Mouse (Mus musculus) hindbrain, postnatal 0 days (tissue): Measurements from ENCODE around the gene Cdh26. TPM values are rescaled to one million over a fixed set of nuclear protein-coding genes. Genes with fewer than 3 reads are reported as not detected.
A peak's percentile ranks its signal among the peaks of the same experiment; 100 is the strongest.

Experiments
- ATAC-seq: fragments of 200-750 bp; cut with Nextera tagmentation; 2 replicates; pipeline ENCODE4 v1.8.0; 2017; ENCODE audit warnings: mild to moderate bottlenecking, moderate TSS enrichment, moderate library complexity
- DNase-seq: peaks from one replicate; pipeline ENCODE4 v3.0.0-alpha.2; 2015; ENCODE audit warnings: low spot score
- H3K27ac ChIP-seq: fragments of 300-500 bp; sonication (generic); 2 replicates; pipeline ENCODE4 v1.5.1; 2014; ENCODE audit warnings: mild to moderate bottlenecking
- H3K27me3 ChIP-seq: fragments of 300-500 bp; sonication (generic); 2 replicates; pipeline ENCODE4 v1.6.1; 2014; ENCODE audit warnings: low read length, mixed read lengths; ENCODE audit not compliant: insufficient read depth
- H3K36me3 ChIP-seq: fragments of 300-500 bp; sonication (generic); 2 replicates; pipeline ENCODE4 v1.6.1; 2014; ENCODE audit warnings: low read length, mixed read lengths; ENCODE audit not compliant: insufficient read depth
- H3K4me1 ChIP-seq: fragments of 300-500 bp; sonication (generic); 2 replicates; pipeline ENCODE4 v1.6.1; 2014; ENCODE audit warnings: antibody characterized with exemption, low read length, mixed read lengths; ENCODE audit not compliant: insufficient read depth
- H3K4me2 ChIP-seq: fragments of 300-500 bp; sonication (generic); 2 replicates; pipeline ENCODE4 v1.6.1; 2014; ENCODE audit warnings: low read depth, mild to moderate bottlenecking, low read length, moderate library complexity, mixed read lengths
- H3K4me3 ChIP-seq: fragments of 300-500 bp; sonication (generic); 2 replicates; pipeline ENCODE4 v1.5.1; 2014; ENCODE audit warnings: low read length
- H3K9ac ChIP-seq: fragments of 300-500 bp; sonication (generic); replicated peaks from 2 replicates; pipeline ENCODE4 v1.6.1; 2014; ENCODE audit warnings: mild to moderate bottlenecking, low read length, moderate library complexity, mixed read lengths
- H3K9me3 ChIP-seq: fragments of 300-500 bp; sonication (generic); 2 replicates; pipeline ENCODE4 v1.6.1; 2016; ENCODE audit warnings: low read length, mixed read lengths
- CTCF ChIP-seq: IDR thresholded peaks from 2 replicates; pipeline ENCODE4 v1.5.1; 2016; ENCODE audit warnings: antibody characterized with exemption, control low read depth, low read depth
- WGBS: fragments of 180-500 bp; shearing (Covaris S2); extraction: QIAGEN DNeasy Blood & Tissue Kit; methylation state at CpG from one replicate; pipeline ENCODE4 v1.1.7; 2014; 5-methylcytosine and 5-hydroxymethylcytosine counted together
- polyA plus RNA-seq: library from polyadenylated mRNA; unstranded; fragments of >200 nt; fragmentation: Nextera tagmentation; extraction: Ambion mirVana; gene quantifications from 2 replicates; pipeline ENCODE4 v1.2.1, GENCODE M21; 2015
- total RNA-seq: library from RNA; depleted of rRNA; stranded (reverse); fragments of >200 nt; gene quantifications from 2 replicates; pipeline ENCODE4 v1.2.3, GENCODE M21; 2014

Gene Cdh26
- total and polyA plus RNA-seq, 2 experiments from 2014 or later: 0.38 to 0.42 TPM

DNA sequence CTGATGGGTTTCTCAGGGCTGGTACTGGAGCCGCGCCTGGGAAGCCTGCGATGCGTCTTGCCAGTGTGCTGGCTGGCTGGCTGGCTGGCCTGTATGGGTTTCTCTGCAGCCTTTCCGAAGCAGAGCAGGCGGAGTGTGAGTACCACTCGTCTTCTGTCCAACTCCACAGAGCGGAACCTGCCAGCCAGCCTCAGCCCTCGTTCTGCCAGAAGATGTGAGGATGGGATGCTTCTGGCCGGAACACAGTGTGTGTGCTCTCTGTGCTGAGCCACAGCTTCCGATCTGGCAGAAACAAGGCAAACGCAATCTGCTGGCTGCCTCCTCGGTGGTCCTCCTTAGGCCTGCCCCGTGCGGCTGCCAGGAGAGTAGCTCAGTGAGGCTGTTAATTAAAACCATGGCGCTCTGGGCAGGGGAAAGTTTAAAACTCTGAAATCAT is 83.3 kb downstream of the Cdh26 start:
- TF ChIP-seq CTCF: peak; percentile 31
- Histone ChIP-seq H3K27me3 (no peaks in the 10 kb centered on the region), H3K9me3 (no peaks in the 10 kb centered on the region), H3K27ac (peak overlapping the region; percentile 67; the same call in 1 of the 2 replicates), H3K4me3 (no peak overlapping the region), H3K36me3 (no peaks in the 10 kb centered on the region), H3K9ac (no peak overlapping the region), H3K4me2 (no peak overlapping the region), H3K4me1 (peaks cover 4% of the 10 kb centered on the region; the same call in 1 of the 2 replicates)
- 20% methylated on average over 16 of the region's 16 CpGs for WGBS
- DNase-seq (peak; percentile 81), ATAC-seq (peak; percentile 86)

DNA sequence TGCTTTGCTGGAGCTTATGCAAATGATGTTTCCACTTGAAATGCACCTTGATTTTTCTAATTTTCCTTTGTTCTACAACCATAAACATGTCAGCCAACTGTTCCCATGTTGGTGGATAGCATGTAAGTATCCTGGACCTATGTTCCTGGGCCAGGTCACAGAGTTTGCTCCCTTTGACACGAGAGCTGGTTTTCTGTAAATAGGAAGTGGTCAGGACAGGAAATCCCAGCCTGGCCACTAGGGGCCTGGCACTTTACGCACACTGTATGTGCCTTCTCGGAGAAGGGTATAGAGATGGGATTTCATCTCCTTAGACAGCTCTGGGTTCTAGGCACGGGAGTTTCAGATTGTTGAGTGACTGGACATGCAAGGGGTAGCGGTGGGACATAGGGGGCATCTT is 86.1 kb downstream of the Cdh26 start:
- 82% methylated on average over 5 of the region's 5 CpGs for WGBS
- H3K4me2 ChIP-seq: no peak overlapping the region
- TF ChIP-seq CTCF: peak; percentile 40
- H3K27ac ChIP-seq: no peak overlapping the region
- H3K4me1 ChIP-seq: peaks cover 4% of the 10 kb centered on the region; the same call in 1 of the 2 replicates
- no peaks in the 10 kb centered on the region for H3K9me3 ChIP-seq
- no peaks in the 10 kb centered on the region for H3K36me3 ChIP-seq
- no peak for DNase-seq
- H3K9ac ChIP-seq: no peak overlapping the region
- no peak overlapping the region for H3K4me3 ChIP-seq
- ATAC-seq: no peak
- H3K27me3 ChIP-seq: no peaks in the 10 kb centered on the region

DNA sequence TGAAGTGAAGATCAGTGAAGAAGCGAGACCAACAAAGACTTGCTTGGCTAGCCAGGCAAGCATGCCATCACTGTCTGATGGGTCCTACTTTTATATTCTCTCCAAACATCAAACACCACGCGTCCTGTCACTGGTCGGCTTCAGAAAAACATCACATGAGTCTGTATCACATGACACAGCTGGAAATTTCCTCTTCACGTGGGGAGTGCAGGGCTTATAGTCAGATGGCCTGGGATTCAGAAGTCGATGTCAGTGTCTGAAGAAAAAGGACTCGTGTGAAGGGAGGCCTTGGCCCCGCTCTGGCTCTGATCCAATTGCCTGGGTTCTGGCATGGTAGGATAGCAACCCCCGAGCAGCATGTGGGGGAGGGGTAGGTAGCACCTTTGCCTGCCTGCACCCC is 86.6 kb downstream of the Cdh26 start:
- Histone ChIP-seq H3K27ac (no peak overlapping the region), H3K4me2 (no peak overlapping the region), H3K9me3 (no peaks in the 10 kb centered on the region), H3K4me3 (no peak overlapping the region), H3K36me3 (no peaks in the 10 kb centered on the region), H3K9ac (no peak overlapping the region), H3K27me3 (no peaks in the 10 kb centered on the region), H3K4me1 (peaks cover 4% of the 10 kb centered on the region; the same call in 1 of the 2 replicates)
- ATAC-seq (no peak), DNase-seq (no peak)
- no peak for TF ChIP-seq CTCF
- 65% methylated on average over 9 of the region's 9 CpGs for WGBS

DNA sequence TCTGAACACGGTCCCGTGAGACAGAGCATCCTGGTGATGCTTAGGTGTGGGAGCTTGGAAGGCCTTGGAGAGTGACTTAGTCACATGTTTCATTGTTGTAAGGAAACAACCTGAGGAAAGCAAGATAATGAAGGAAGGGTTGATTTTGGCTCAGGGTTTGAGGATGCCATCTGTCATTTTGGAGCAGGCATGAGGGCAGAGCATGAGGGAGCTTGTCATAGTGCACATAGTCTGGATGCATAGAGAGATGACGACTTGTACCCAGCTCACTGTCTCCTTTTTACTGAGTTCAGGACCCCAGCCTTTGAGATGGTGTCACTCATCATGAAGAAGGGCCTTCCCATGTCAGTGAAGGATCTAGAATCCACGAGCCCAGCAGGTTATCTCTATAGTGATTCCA is 89.0 kb downstream of the Cdh26 start:
- no peak for TF ChIP-seq CTCF
- H3K4me1 ChIP-seq: 0 out of 2 replicates have a peak, but pooled peaks cover 4% of the 10 kb centered on the region
- no peak overlapping the region for H3K4me3 ChIP-seq
- DNase-seq (no peak), ATAC-seq (no peak)
- 83% methylated on average over 4 of the region's 4 CpGs for WGBS
- no peaks in the 10 kb centered on the region for H3K9me3 ChIP-seq
- no peaks in the 10 kb centered on the region for H3K27me3 ChIP-seq
- no peak overlapping the region for H3K27ac ChIP-seq
- no peak overlapping the region for H3K4me2 ChIP-seq
- H3K36me3 ChIP-seq: no peaks in the 10 kb centered on the region
- H3K9ac ChIP-seq: no peak overlapping the region

DNA sequence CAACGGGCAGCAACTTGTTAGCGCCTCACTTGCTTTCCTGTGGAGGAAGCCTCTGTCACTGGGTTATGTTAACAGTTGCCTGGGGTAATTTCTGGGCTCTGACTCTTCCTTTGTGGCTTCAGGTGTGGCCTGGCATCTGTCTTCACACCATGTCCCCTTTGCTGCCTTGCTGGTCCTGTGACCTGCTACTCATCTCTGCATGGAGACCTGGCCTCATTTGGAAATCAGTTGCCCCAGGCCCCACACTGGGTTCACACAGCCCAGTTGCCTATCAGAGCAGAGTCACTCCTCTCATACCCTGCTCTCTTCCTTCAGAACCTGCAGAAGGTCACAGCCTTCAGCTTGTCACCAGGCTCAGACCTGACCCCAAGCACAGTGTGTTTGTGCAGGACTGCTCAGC is 89.9 kb downstream of the Cdh26 start:
- H3K27ac ChIP-seq: no peak overlapping the region
- H3K27me3 ChIP-seq: no peaks in the 10 kb centered on the region
- DNase-seq (no peak), ATAC-seq (no peak)
- H3K9ac ChIP-seq: no peak overlapping the region
- 0 out of 2 replicates have a peak, but pooled peaks cover 4% of the 10 kb centered on the region for H3K4me1 ChIP-seq
- no peak for TF ChIP-seq CTCF
- H3K9me3 ChIP-seq: no peaks in the 10 kb centered on the region
- H3K36me3 ChIP-seq: no peaks in the 10 kb centered on the region
- H3K4me2 ChIP-seq: no peak overlapping the region
- H3K4me3 ChIP-seq: no peak overlapping the region
- WGBS: 47% methylated on average over 2 of the region's 2 CpGs

DNA sequence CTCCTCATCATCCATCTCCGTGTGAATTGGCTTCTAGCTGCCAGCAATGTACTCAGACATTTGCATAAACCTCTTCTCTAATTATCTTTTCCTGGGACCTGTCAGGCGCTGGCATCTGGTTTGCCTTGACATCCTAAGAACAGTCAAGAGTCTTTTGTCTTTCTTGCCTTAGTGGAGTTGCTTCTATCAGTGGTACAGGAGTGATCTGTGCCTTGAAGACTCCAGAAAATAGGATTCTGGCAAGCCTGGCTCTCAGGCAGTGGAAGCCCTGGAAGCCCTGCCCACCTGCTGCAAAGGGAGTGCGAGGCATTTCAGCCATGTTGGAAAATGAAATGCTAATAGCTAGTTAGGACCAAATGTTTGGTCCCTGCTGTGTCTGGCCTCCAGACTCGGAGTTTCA is 92.0 kb downstream of the Cdh26 start:
- TF ChIP-seq CTCF: no peak
- no peaks in the 10 kb centered on the region for H3K36me3 ChIP-seq
- 0 out of 2 replicates have a peak, but pooled peaks cover 10% of the 10 kb centered on the region for H3K4me1 ChIP-seq
- H3K4me3 ChIP-seq: no peak overlapping the region
- DNase-seq (peak; percentile 33), ATAC-seq (0 out of 2 replicates have a peak, but pooled peaks have one; percentile 28)
- no peak overlapping the region for H3K4me2 ChIP-seq
- H3K9ac ChIP-seq: no peak overlapping the region
- WGBS: 25% methylated on average over 4 of the region's 4 CpGs
- H3K27ac ChIP-seq: no peak overlapping the region
- no peaks in the 10 kb centered on the region for H3K27me3 ChIP-seq
- H3K9me3 ChIP-seq: no peaks in the 10 kb centered on the region

DNA sequence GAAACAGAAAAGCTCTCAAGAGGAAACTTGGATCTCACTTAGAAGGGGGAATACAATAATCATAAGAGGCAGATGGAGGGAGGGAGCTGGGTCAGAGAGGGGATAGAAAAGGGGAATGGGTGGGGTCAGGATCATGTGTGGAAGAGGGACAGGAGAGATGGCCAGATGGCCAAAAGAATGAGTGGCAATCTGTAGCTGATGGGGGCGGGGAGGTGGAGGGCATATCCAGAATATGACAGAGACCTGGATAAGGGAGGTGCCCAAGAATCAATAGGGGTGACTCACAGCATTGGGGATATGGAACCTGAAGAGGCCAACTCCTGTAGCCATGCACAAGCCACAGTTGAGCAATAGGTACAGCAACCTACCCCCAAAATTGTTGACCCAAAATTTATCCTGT is 92.5 kb downstream of the Cdh26 start:
- no peak overlapping the region for H3K9ac ChIP-seq
- ATAC-seq (peak; percentile 19; the same call in 1 of the 2 replicates), DNase-seq (no peak)
- TF ChIP-seq CTCF: no peak
- no peaks in the 10 kb centered on the region for H3K9me3 ChIP-seq
- no peak overlapping the region for H3K27ac ChIP-seq
- no peak overlapping the region for H3K4me3 ChIP-seq
- 92% methylated on average over 1 of the region's 1 CpGs for WGBS
- no peaks in the 10 kb centered on the region for H3K36me3 ChIP-seq
- H3K27me3 ChIP-seq: no peaks in the 10 kb centered on the region
- H3K4me2 ChIP-seq: no peak overlapping the region
- H3K4me1 ChIP-seq: 0 out of 2 replicates have a peak, but pooled peaks cover 11% of the 10 kb centered on the region
